Mouse (Mus musculus): Measurements from ENCODE around the gene Pyroxd1. TPM values are rescaled to one million over a fixed set of nuclear protein-coding genes. Genes with fewer than 3 reads are reported as not detected.

Pyroxd1 gene
- polyA plus RNA-seq, 1 experiment from 2014 or later = 6.3 TPM

GRCm38 (mm10) chr6:142365742-142366472, 20.5 kb downstream of the Pyroxd1 start:
- Histone ChIP-seq H3K27ac (ENCODE audit: low read length) (no peak overlapping the region), H3K27me3 (ENCODE audit: control insufficient read depth, insufficient read depth, low read depth, low read length) (no peaks in the 10 kb centered on the region), H3K36me3 (ENCODE audit: control insufficient read depth, insufficient read depth) (peaks cover 32% of the 10 kb centered on the region), H3K4me2 (ENCODE audit: low read depth, low read length) (no peak overlapping the region), H3K4me3 (ENCODE audit: low read depth, low read length) (no peak overlapping the region), H3K9me3 (replicated peaks; ENCODE audit: control insufficient read depth, low read length) (no peaks in the 10 kb centered on the region), H3K4me1 (ENCODE audit: control insufficient read depth, low read depth, low read length) (no peaks in the 10 kb centered on the region), H3K9ac (ENCODE audit: low read depth, low read length) (no peak overlapping the region)
- 77% methylated on average over 8 of the region's 8 CpGs for WGBS (ENCODE audit: insufficient replicate concordance)
- ATAC-seq (ENCODE audit: low read depth) = no peak

GRCm38 (mm10) chr6:142366473-142367018, 21.1 kb downstream of the Pyroxd1 start:
- H3K9me3 ChIP-seq (replicated peaks; ENCODE audit: control insufficient read depth, low read length) = no peaks in the 10 kb centered on the region
- H3K27ac ChIP-seq (ENCODE audit: low read length) = no peak overlapping the region
- no peak overlapping the region for H3K9ac ChIP-seq (ENCODE audit: low read depth, low read length)
- H3K4me3 ChIP-seq (ENCODE audit: low read depth, low read length) = no peak overlapping the region
- H3K36me3 ChIP-seq (ENCODE audit: control insufficient read depth, insufficient read depth) = peaks cover 32% of the 10 kb centered on the region
- H3K27me3 ChIP-seq (ENCODE audit: control insufficient read depth, insufficient read depth, low read depth, low read length) = no peaks in the 10 kb centered on the region
- H3K4me2 ChIP-seq (ENCODE audit: low read depth, low read length) = no peak overlapping the region
- 79% methylated on average over 10 of the region's 10 CpGs for WGBS (ENCODE audit: insufficient replicate concordance)
- no peak for ATAC-seq (ENCODE audit: low read depth)
- H3K4me1 ChIP-seq (ENCODE audit: control insufficient read depth, low read depth, low read length) = no peaks in the 10 kb centered on the region

GRCm38 (mm10) chr6:142367565-142367964, 22.1 kb downstream of the Pyroxd1 start:
- ATAC-seq (ENCODE audit: low read depth) = no peak
- H3K4me3 ChIP-seq (ENCODE audit: low read depth, low read length) = no peak overlapping the region
- no peaks in the 10 kb centered on the region for H3K4me1 ChIP-seq (ENCODE audit: control insufficient read depth, low read depth, low read length)
- WGBS (ENCODE audit: insufficient replicate concordance) = 85% methylated on average over 3 of the region's 3 CpGs
- H3K27ac ChIP-seq (ENCODE audit: low read length) = no peak overlapping the region
- peaks cover 31% of the 10 kb centered on the region for H3K36me3 ChIP-seq (ENCODE audit: control insufficient read depth, insufficient read depth)
- no peaks in the 10 kb centered on the region for H3K27me3 ChIP-seq (ENCODE audit: control insufficient read depth, insufficient read depth, low read depth, low read length)
- H3K9me3 ChIP-seq (replicated peaks; ENCODE audit: control insufficient read depth, low read length) = no peaks in the 10 kb centered on the region
- no peak overlapping the region for H3K4me2 ChIP-seq (ENCODE audit: low read depth, low read length)
- H3K9ac ChIP-seq (ENCODE audit: low read depth, low read length) = no peak overlapping the region

GRCm38 (mm10) chr6:142369568-142369967, 24.1 kb downstream of the Pyroxd1 start:
- WGBS (ENCODE audit: insufficient replicate concordance) = 82% methylated on average over 3 of the region's 3 CpGs
- no peak overlapping the region for H3K4me3 ChIP-seq (ENCODE audit: low read depth, low read length)
- no peak for ATAC-seq (ENCODE audit: low read depth)
- no peak overlapping the region for H3K27ac ChIP-seq (ENCODE audit: low read length)
- no peak overlapping the region for H3K9ac ChIP-seq (ENCODE audit: low read depth, low read length)
- H3K27me3 ChIP-seq (ENCODE audit: control insufficient read depth, insufficient read depth, low read depth, low read length) = no peaks in the 10 kb centered on the region
- H3K9me3 ChIP-seq (replicated peaks; ENCODE audit: control insufficient read depth, low read length) = no peaks in the 10 kb centered on the region
- no peaks in the 10 kb centered on the region for H3K4me1 ChIP-seq (ENCODE audit: control insufficient read depth, low read depth, low read length)
- peaks cover 28% of the 10 kb centered on the region for H3K36me3 ChIP-seq (ENCODE audit: control insufficient read depth, insufficient read depth)
- H3K4me2 ChIP-seq (ENCODE audit: low read depth, low read length) = no peak overlapping the region

GRCm38 (mm10) chr6:142377081-142377480, 31.6 kb downstream of the Pyroxd1 start:
- H3K4me1 ChIP-seq (ENCODE audit: control insufficient read depth, low read depth, low read length) = no peaks in the 10 kb centered on the region
- H3K36me3 ChIP-seq (ENCODE audit: control insufficient read depth, insufficient read depth) = peaks cover 29% of the 10 kb centered on the region
- no peak overlapping the region for H3K4me3 ChIP-seq (ENCODE audit: low read depth, low read length)
- H3K9ac ChIP-seq (ENCODE audit: low read depth, low read length) = no peak overlapping the region
- H3K27ac ChIP-seq (ENCODE audit: low read length) = no peak overlapping the region
- 63% methylated on average over 1 of the region's 1 CpGs for WGBS (ENCODE audit: insufficient replicate concordance)
- no peaks in the 10 kb centered on the region for H3K27me3 ChIP-seq (ENCODE audit: control insufficient read depth, insufficient read depth, low read depth, low read length)
- no peak for ATAC-seq (ENCODE audit: low read depth)
- H3K9me3 ChIP-seq (replicated peaks; ENCODE audit: control insufficient read depth, low read length) = no peaks in the 10 kb centered on the region
- H3K4me2 ChIP-seq (ENCODE audit: low read depth, low read length) = no peak overlapping the region

GRCm38 (mm10) chr6:142378576-142379330, 33.3 kb downstream of the Pyroxd1 start:
- Histone ChIP-seq H3K4me3 (ENCODE audit: low read depth, low read length) (no peak overlapping the region), H3K27ac (ENCODE audit: low read length) (no peak overlapping the region), H3K9ac (ENCODE audit: low read depth, low read length) (no peak overlapping the region), H3K4me2 (ENCODE audit: low read depth, low read length) (no peak overlapping the region), H3K36me3 (ENCODE audit: control insufficient read depth, insufficient read depth) (peaks cover 19% of the 10 kb centered on the region), H3K27me3 (ENCODE audit: control insufficient read depth, insufficient read depth, low read depth, low read length) (no peaks in the 10 kb centered on the region), H3K9me3 (replicated peaks; ENCODE audit: control insufficient read depth, low read length) (no peaks in the 10 kb centered on the region), H3K4me1 (ENCODE audit: control insufficient read depth, low read depth, low read length) (no peaks in the 10 kb centered on the region)
- no peak for ATAC-seq (ENCODE audit: low read depth)
- 77% methylated on average over 8 of the region's 8 CpGs for WGBS (ENCODE audit: insufficient replicate concordance)

- peaks cover 15% of the 10 kb centered on the region for H3K36me3 ChIP-seq (ENCODE audit: control insufficient read depth, insufficient read depth)
- no peaks in the 10 kb centered on the region for H3K9me3 ChIP-seq (replicated peaks; ENCODE audit: control insufficient read depth, low read length)
- ATAC-seq (ENCODE audit: low read depth) = no peak
- WGBS (ENCODE audit: insufficient replicate concordance) = 78% methylated on average over 6 of the region's 6 CpGs
- no peak overlapping the region for H3K27ac ChIP-seq (ENCODE audit: low read length)
- H3K4me3 ChIP-seq (ENCODE audit: low read depth, low read length) = no peak overlapping the region
- H3K9ac ChIP-seq (ENCODE audit: low read depth, low read length) = no peak overlapping the region
- H3K4me1 ChIP-seq (ENCODE audit: control insufficient read depth, low read depth, low read length) = no peaks in the 10 kb centered on the region
- H3K4me2 ChIP-seq (ENCODE audit: low read depth, low read length) = no peak overlapping the region
- no peaks in the 10 kb centered on the region for H3K27me3 ChIP-seq (ENCODE audit: control insufficient read depth, insufficient read depth, low read depth, low read length)
These were observed 34.5 kb downstream of the Pyroxd1 start for GRCm38 (mm10) chr6:142379961-142380360.

GRCm38 (mm10) chr6:142381615-142382014, 36.2 kb downstream of the Pyroxd1 start:
- Histone ChIP-seq H3K4me1 (ENCODE audit: control insufficient read depth, low read depth, low read length) (peaks cover 3% of the 10 kb centered on the region; the same call in 1 of the 2 replicates), H3K36me3 (ENCODE audit: control insufficient read depth, insufficient read depth) (peaks cover 2% of the 10 kb centered on the region), H3K9me3 (replicated peaks; ENCODE audit: control insufficient read depth, low read length) (no peaks in the 10 kb centered on the region), H3K9ac (ENCODE audit: low read depth, low read length) (no peak overlapping the region), H3K4me2 (ENCODE audit: low read depth, low read length) (no peak overlapping the region), H3K27me3 (ENCODE audit: control insufficient read depth, insufficient read depth, low read depth, low read length) (no peaks in the 10 kb centered on the region), H3K27ac (ENCODE audit: low read length) (no peak overlapping the region), H3K4me3 (ENCODE audit: low read depth, low read length) (no peak overlapping the region)
- 79% methylated on average over 7 of the region's 7 CpGs for WGBS (ENCODE audit: insufficient replicate concordance)
- no peak for ATAC-seq (ENCODE audit: low read depth)

- Histone ChIP-seq H3K4me1 (ENCODE audit: control insufficient read depth, low read depth, low read length) (peaks cover 12% of the 10 kb centered on the region), H3K4me2 (ENCODE audit: low read depth, low read length) (no peak overlapping the region), H3K4me3 (ENCODE audit: low read depth, low read length) (no peak overlapping the region), H3K9me3 (replicated peaks; ENCODE audit: control insufficient read depth, low read length) (no peaks in the 10 kb centered on the region), H3K27me3 (ENCODE audit: control insufficient read depth, insufficient read depth, low read depth, low read length) (no peaks in the 10 kb centered on the region), H3K9ac (ENCODE audit: low read depth, low read length) (no peak overlapping the region), H3K27ac (ENCODE audit: low read length) (no peak overlapping the region), H3K36me3 (ENCODE audit: control insufficient read depth, insufficient read depth) (no peaks in the 10 kb centered on the region)
- ATAC-seq (ENCODE audit: low read depth) = no peak
- 79% methylated on average over 9 of the region's 9 CpGs for WGBS (ENCODE audit: insufficient replicate concordance)
These were observed 39.1 kb downstream of the Pyroxd1 start for GRCm38 (mm10) chr6:142384521-142384920.

Measured in liver, embryonic 16.5 days (tissue).